Comparison of ENCODE assay signal across 25 mouse cellular contexts in the genomic region with DNA sequence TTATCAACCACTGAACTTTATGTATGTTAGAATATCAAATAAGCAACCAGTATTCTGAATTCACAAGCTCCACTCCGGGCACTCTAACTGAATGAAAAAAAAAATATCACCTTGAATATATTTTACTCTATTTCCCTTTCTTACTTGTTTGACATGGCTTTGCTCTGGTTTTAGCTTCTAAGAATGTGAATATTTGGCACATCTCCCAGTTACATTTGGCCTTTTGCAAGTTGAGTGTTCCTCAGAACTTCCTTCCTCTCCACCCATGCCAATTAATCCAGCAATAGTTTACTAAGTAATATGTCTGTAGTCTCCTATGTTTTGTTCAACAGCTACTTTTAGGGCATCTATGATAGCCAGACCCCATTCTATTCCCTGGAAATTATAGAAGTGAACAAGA. TPM values are rescaled to one million over a fixed set of nuclear protein-coding genes. Genes with fewer than 3 reads are reported as not detected.
DNase-seq lines count a peak whose midpoint lies in the region; ATAC-seq lines count a peak whose summit lies in the region.
"Had no signal": no experiment of that assay in that cellular context is flagged by ENCODE, and none has a peak within 500 bp of the region (broad histone marks: within the 10 kb centered on the region; RNA-seq: fewer than 3 reads in every experiment).

No protein-coding gene starts in this region.

- H3K36me3 ChIP-seq in lung, embryonic 16.5 days (ENCODE audit: control insufficient read depth, insufficient read depth, low read length), result no peaks in the 10 kb centered on the region
- H3K36me3 ChIP-seq: embryonic facial prominence, embryonic 15.5 days; G1E; hindbrain, embryonic 10.5 days; liver, embryonic 13.5 days; neural tube, embryonic 12.5 days had no signal

- intact Hi-C loops in heart, postnatal 10 days (cut with DNase I), result loop anchor here (5.0 kb wide), 1 partner anchor 37 kb away; no protein-coding TSS in a partner anchor
- intact Hi-C loops in heart, postnatal 36 days (cut with DNase I), result loop anchor here (5.0 to 10.0 kb wide), 2 partner anchors 37 to 46 kb away; a partner anchor contains a TSS

- no peak overlapping the region for H3K4me3 ChIP-seq in lung, embryonic 16.5 days (ENCODE audit: low read length)
- H3K4me3 ChIP-seq: embryonic facial prominence, embryonic 15.5 days; hindbrain, embryonic 10.5 days; liver, embryonic 13.5 days; neural tube, embryonic 12.5 days had no signal

- DNase-seq in gastrocnemius, adult 18-20 months (ENCODE audit: low spot score), result peak; percentile 15
- no peak for DNase-seq in gastrocnemius, postnatal 10 days
- peak; percentile 26 to 27 for DNase-seq in heart, postnatal 10 days
- no peak for DNase-seq in heart, postnatal 36 days
- no peak for DNase-seq in lung, postnatal 14 days
- no peak for DNase-seq in urinary bladder, postnatal 25 days (ENCODE audit: low spot score)
- DNase-seq: adrenal gland, postnatal 25 days; cerebellum, adult 11-12 months; cerebellum, postnatal 14 days; liver, embryonic 13.5 days; right cerebral cortex, postnatal 4 days; thymus, postnatal 14 days had no signal

- H3K4me1 ChIP-seq in lung, embryonic 16.5 days (replicated peaks; ENCODE audit: control insufficient read depth, insufficient read depth, low read length), result 0 out of 2 replicates have a peak, but pooled peaks cover 2% of the 10 kb centered on the region
- H3K4me1 ChIP-seq: embryonic facial prominence, embryonic 15.5 days; hindbrain, embryonic 10.5 days; liver, embryonic 13.5 days; neural tube, embryonic 12.5 days had no signal

- H3K4me2 ChIP-seq in lung, embryonic 16.5 days (ENCODE audit: low read depth, low read length), result no peak overlapping the region
- H3K4me2 ChIP-seq: embryonic facial prominence, embryonic 15.5 days; liver, embryonic 13.5 days; midbrain, embryonic 11.5 days; neural tube, embryonic 12.5 days had no signal

- H3K9ac ChIP-seq in lung, embryonic 16.5 days (ENCODE audit: low read length), result no peak overlapping the region
- H3K9ac ChIP-seq: embryonic facial prominence, embryonic 15.5 days; liver, embryonic 13.5 days; neural tube, embryonic 12.5 days had no signal

- no peaks in the 10 kb centered on the region for H3K9me3 ChIP-seq in lung, embryonic 16.5 days (ENCODE audit: control insufficient read depth, low read length)
- H3K9me3 ChIP-seq: embryonic facial prominence, embryonic 15.5 days; G1E; hindbrain, embryonic 10.5 days; liver, embryonic 13.5 days; neural tube, embryonic 12.5 days had no signal

- 73% methylated on average over 1 of the region's 1 CpGs for WGBS in lung, embryonic 16.5 days

- no peaks in the 10 kb centered on the region for H3K27me3 ChIP-seq in lung, embryonic 16.5 days (ENCODE audit: control insufficient read depth, insufficient read depth, low read depth, low read length)
- H3K27me3 ChIP-seq: embryonic facial prominence, embryonic 15.5 days; liver, embryonic 13.5 days; neural tube, embryonic 12.5 days had no signal

- no peak overlapping the region for H3K27ac ChIP-seq in lung, embryonic 16.5 days (ENCODE audit: low read length)
- H3K27ac ChIP-seq: embryonic facial prominence, embryonic 15.5 days; hindbrain, embryonic 10.5 days; hindbrain, postnatal 0 days; liver, embryonic 13.5 days; macrophage; neural tube, embryonic 12.5 days; stomach, postnatal 0 days had no signal

- ATAC-seq in lung, embryonic 16.5 days (ENCODE audit: low read depth), result peak; percentile 34; the same call in 1 of the 2 replicates
- ATAC-seq in monocyte, adult 5-6 weeks (replicated peaks; ENCODE audit: insufficient number of reproducible peaks, low FRiP score, low TSS enrichment, poor library complexity, severe bottlenecking), result no peak
- ATAC-seq: activated CD4-positive, CD25-positive, alpha-beta regulatory T cell, adult 4 months; forebrain, embryonic 16.5 days; hindbrain, postnatal 0 days; intestine, postnatal 0 days had no signal

RNA-seq across cellular contexts. Expression of a gene that starts 48.8 kb away (rescaled TPM):
- total RNA-seq in gastrocnemius, adult 18-20 months (2021), result 1 to 10 TPM; 8.0 to 8.4 TPM
- total RNA-seq in gastrocnemius, postnatal 10 days (2021), result 10 to 100 TPM; 29.8 to 39.3 TPM
- total RNA-seq in heart, postnatal 10 days (2021), result 10 to 100 TPM; 73.9 to 83.5 TPM
- 10 to 100 TPM; 38.2 to 42.4 TPM for total RNA-seq in heart, postnatal 36 days (2021)
- polyA plus RNA-seq in lung, embryonic 16.5 days (2015; fragmentation: Nextera tagmentation; extraction: Ambion mirVana), result 36.9 and 37.4 TPM in 2 replicates
- total RNA-seq in monocyte, adult 5-6 weeks (2017), result 1.8 to 2.1 TPM (median 2.1 TPM) in 3 replicates
- polyA plus RNA-seq: G1E had no signal

RNA-seq across cellular contexts. Expression of a gene that starts 48.9 kb away (rescaled TPM):
- total RNA-seq in gastrocnemius, adult 18-20 months (2021), result 1 to 10 TPM; 1.5 to 1.6 TPM
- total RNA-seq in gastrocnemius, postnatal 10 days (2021), result 1 to 10 TPM; 5.4 to 7.9 TPM
- total RNA-seq in heart, postnatal 10 days (2021), result 10 to 100 TPM; 17.2 to 21.0 TPM
- total RNA-seq in heart, postnatal 36 days (2021), result 10 to 100 TPM; 10.5 to 11.9 TPM
- 6.5 and 7.6 TPM in 2 replicates for polyA plus RNA-seq in lung, embryonic 16.5 days (2015; fragmentation: Nextera tagmentation; extraction: Ambion mirVana)
- 1.1 TPM in 1 of 3 replicates, not detected in the others for total RNA-seq in monocyte, adult 5-6 weeks (2017)
- total RNA-seq: G1E; hindbrain, postnatal 0 days had no signal
- polyA plus RNA-seq: macrophage had no signal

Comparison
In these comparisons a context has a peak if more than half of its experiments do, and no peak if none do; other contexts are left out.
1. DNase-seq: peak in gastrocnemius, adult 18-20 months (single experiment) and heart, postnatal 10 days (2 of 2); none in gastrocnemius, postnatal 10 days (single experiment), heart, postnatal 36 days (0 of 2), lung, postnatal 14 days (single experiment) and urinary bladder, postnatal 25 days (single experiment).